Mouse (Mus musculus): ENCODE measurements at regions not wholly inside any gene's neighbourhood (a gene's known extent, or its start where the extent isn't known, plus 50 kb on each side); places are given as distances from the start of the nearest gene placed in this dataset.

DNA sequence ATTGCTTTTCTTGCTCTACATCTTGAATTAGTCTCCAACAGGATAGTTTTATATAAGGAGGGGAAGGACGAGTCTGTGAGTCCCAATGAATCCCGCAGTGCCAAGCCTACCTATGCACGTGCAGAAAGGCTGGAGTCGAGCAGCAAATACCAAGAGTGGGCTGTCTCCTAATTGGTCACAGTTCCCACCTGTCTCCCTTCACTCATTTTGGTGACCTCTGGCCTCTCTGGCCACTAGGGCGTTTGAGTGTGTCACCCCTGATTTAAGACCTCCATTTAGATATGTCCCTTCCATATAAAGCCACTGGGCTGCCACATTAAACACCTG lies 234.1 kb downstream of the Zfp36l1 start:
- no peak for DNase-seq

DNA sequence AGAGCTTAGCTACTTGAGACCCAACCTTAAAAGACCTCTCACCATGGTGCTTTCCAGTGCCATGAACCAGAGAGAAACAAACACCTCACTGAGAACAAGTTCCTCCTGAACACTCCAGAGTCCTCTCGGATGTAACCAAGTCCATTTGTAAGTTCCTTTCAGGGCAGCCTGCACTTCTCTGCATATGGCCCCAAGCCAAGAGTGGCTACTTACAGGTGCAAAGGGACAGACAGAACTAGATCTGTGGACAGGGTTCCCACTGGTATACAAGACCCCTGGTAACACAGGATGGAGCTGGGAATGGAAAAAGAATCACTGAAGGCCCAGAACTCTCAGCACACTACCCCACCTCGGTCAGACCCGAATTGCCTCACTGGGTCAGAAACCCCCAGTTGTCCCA lies 234.7 kb downstream of the Zfp36l1 start:
- no peak for DNase-seq

DNA sequence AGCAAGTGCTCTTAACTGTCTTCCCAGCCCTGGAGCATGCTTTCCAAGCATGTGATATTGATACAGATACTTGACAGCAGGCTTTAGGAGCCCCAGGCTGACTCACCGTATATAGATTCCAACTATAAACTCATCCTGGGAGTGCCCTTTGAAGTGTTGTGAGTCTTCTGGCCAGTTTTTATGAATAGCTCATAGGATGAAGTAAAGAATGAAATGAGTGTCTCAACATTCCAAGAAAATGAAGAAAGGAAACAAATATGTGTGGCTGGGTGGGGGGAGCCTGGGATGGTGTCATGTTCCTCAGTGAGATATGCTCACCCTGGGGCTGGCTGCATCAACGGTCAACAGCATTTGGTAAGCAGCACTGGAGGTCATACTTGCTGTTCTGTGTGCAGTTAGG lies 238.5 kb downstream of the Zfp36l1 start:
- no peak for DNase-seq

DNA sequence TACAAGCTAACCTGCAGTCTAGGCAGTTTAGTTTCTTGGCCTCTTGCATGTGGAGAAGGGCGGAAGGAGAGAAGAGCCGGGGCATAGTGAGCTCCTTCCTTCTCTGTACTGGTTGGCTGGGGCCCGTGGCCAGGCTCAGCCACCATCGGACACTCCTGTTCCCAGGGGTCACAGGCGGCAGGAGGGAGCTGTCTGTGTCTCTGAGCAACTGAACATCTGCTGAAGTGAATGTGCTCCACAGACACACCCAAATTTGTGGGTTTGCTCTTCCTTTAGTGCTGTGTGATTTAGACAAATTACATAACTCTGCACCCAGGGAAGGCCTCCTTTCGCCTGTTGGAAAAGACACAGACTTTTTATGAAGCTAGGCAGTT lies 247.6 kb downstream of the Zfp36l1 start:
- DNase-seq = no peak

DNA sequence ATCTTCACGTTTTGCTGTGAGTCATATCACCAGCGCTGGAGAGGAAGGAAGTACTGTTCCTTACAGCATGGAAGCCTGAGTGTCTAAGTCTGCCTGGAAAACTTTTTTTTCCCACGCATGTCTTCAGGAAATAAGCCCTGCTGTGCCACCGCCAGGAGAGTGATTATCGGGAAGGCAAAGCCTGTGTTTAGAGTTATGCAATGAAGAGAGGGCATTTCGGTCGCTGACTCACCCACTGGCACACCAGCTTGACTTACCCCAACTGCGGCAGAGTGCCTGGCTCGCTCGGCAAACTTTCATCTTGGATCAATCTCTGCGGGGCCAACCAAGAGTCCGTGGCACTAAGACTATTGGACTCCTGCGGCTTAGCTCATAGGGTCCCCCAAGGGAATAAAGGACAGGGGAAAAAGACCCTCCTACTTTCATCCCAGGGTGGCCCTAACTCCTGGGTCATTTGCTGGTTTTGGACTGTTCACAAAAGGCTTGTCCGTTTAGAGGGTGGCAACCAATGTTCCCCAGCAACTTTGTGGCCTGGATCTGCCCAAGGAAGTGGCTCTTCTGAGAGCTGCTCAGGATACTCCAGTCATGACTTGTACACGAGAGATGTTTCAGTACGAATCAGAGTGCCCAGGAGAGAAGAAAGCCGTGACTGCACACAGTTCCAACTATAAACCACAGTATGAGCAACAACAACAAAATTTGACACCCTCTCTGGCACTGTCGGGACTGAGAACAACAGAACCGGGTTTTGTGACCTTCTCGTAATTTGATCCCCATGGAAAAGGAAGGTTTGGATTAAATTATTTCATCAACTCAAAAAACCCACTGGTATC lies 248.3 kb downstream of the Zfp36l1 start:
- no peak for DNase-seq

All from cerebellum, adult 11 months (tissue).